ENCODE assay signal across 9 mouse cellular contexts in the genomic region with DNA sequence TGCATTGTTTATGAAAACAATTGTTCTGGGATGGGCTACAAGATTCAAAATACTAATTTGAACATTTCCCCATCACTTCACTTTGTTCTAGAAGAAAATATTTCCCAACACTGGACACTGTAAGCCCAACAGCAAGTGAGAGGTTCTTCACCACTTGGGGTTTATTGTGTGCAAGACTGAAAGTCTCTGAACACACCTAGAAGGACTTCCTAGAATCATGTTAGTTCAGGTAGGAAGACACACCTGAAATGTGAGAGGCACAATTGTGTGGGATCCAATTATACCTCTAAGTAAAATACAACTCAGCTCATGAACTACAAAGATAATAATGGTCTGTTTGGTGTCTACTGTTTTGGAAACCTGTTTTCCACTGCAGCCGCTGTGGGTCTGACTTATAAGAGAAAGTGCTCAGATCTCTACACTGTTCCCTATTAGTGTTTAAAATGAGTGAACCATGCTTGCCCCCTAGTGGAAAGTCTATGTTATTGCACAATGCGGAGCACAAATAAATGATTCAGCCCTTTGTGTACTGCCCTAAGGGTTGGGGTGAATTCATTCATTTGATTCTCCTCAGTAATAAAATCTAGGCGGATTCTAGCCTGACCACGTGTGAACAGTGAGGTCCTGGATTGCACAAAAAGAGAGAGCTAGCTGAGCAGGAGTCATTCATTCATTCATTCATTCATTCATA.
DNase-seq lines count a peak whose midpoint lies in the region; ATAC-seq lines count a peak whose summit lies in the region.
"Had no signal": no experiment of that assay in that cellular context is flagged by ENCODE, and none has a peak within 500 bp of the region (broad histone marks: within the 10 kb centered on the region; RNA-seq: fewer than 3 reads in every experiment).

No protein-coding gene starts in this region.

- no peaks in the 10 kb centered on the region for H3K9me3 ChIP-seq in forebrain, embryonic 11.5 days (ENCODE audit: control insufficient read depth, low read length)
- H3K9me3 ChIP-seq in forebrain, embryonic 10.5 days: no peaks in the 10 kb centered on the region
- H3K9me3 ChIP-seq in forebrain, embryonic 12.5 days: no peaks in the 10 kb centered on the region
- H3K9me3 ChIP-seq in limb, embryonic 13.5 days: no peaks in the 10 kb centered on the region
- H3K9me3 ChIP-seq in stomach, embryonic 14.5 days (ENCODE audit: control insufficient read depth, low read depth, low read length): no peaks in the 10 kb centered on the region
- H3K9me3 ChIP-seq: liver, embryonic 13.5 days had no signal

- no peak for DNase-seq in forebrain, embryonic 11.5 days (ENCODE audit: low spot score)
- DNase-seq in forebrain, embryonic 10.5 days (ENCODE audit: extremely low spot score, low spot score): no peak
- DNase-seq in right cerebral cortex, postnatal 25 days: peak; percentile 6
- no peak for DNase-seq in right cerebral cortex, adult 18-20 months
- no peak for DNase-seq in spleen, postnatal 14 days (ENCODE audit: low spot score in 2 of 2)
- DNase-seq: liver, embryonic 13.5 days had no signal

- WGBS in forebrain, embryonic 11.5 days: 7% methylated on average over 4 of the region's 4 CpGs
- WGBS in forebrain, embryonic 10.5 days: 8% methylated on average over 4 of the region's 4 CpGs
- WGBS in forebrain, embryonic 12.5 days: 6% methylated on average over 4 of the region's 4 CpGs
- WGBS in limb, embryonic 13.5 days: 6% methylated on average over 4 of the region's 4 CpGs
- 9% methylated on average over 4 of the region's 4 CpGs for WGBS in stomach, embryonic 14.5 days

- H3K27me3 ChIP-seq in forebrain, embryonic 11.5 days (ENCODE audit: control insufficient read depth, insufficient read depth, low read length): no peaks in the 10 kb centered on the region
- no peaks in the 10 kb centered on the region for H3K27me3 ChIP-seq in forebrain, embryonic 10.5 days (ENCODE audit: poor library complexity, severe bottlenecking)
- no peaks in the 10 kb centered on the region for H3K27me3 ChIP-seq in forebrain, embryonic 12.5 days
- H3K27me3 ChIP-seq in limb, embryonic 13.5 days: no peaks in the 10 kb centered on the region
- H3K27me3 ChIP-seq in stomach, embryonic 14.5 days (ENCODE audit: control insufficient read depth, insufficient read depth, low read length): no peaks in the 10 kb centered on the region
- H3K27me3 ChIP-seq: liver, embryonic 13.5 days had no signal

- H3K9ac ChIP-seq in forebrain, embryonic 11.5 days (ENCODE audit: low read length): no peak overlapping the region
- no peak overlapping the region for H3K9ac ChIP-seq in forebrain, embryonic 12.5 days
- H3K9ac ChIP-seq in limb, embryonic 13.5 days: no peak overlapping the region
- no peak overlapping the region for H3K9ac ChIP-seq in stomach, embryonic 14.5 days (replicated peaks; ENCODE audit: low read depth, low read length)
- H3K9ac ChIP-seq: liver, embryonic 13.5 days had no signal

- no peaks in the 10 kb centered on the region for H3K36me3 ChIP-seq in forebrain, embryonic 11.5 days (ENCODE audit: control insufficient read depth, insufficient read depth, low read length)
- H3K36me3 ChIP-seq in forebrain, embryonic 10.5 days (replicated peaks): no peaks in the 10 kb centered on the region
- no peaks in the 10 kb centered on the region for H3K36me3 ChIP-seq in forebrain, embryonic 12.5 days (replicated peaks)
- no peaks in the 10 kb centered on the region for H3K36me3 ChIP-seq in limb, embryonic 13.5 days
- H3K36me3 ChIP-seq in stomach, embryonic 14.5 days (ENCODE audit: control insufficient read depth, insufficient read depth, low read length): no peaks in the 10 kb centered on the region
- H3K36me3 ChIP-seq: liver, embryonic 13.5 days had no signal

- H3K4me2 ChIP-seq in forebrain, embryonic 11.5 days (ENCODE audit: low read depth, low read length, severe bottlenecking): no peak overlapping the region
- no peak overlapping the region for H3K4me2 ChIP-seq in forebrain, embryonic 12.5 days
- H3K4me2 ChIP-seq in limb, embryonic 13.5 days (replicated peaks): no peak overlapping the region
- no peak overlapping the region for H3K4me2 ChIP-seq in stomach, embryonic 14.5 days (replicated peaks; ENCODE audit: low read depth, low read length)
- H3K4me2 ChIP-seq: liver, embryonic 13.5 days had no signal

- no peak overlapping the region for H3K27ac ChIP-seq in forebrain, embryonic 11.5 days (ENCODE audit: low read depth, low read length)
- H3K27ac ChIP-seq in forebrain, embryonic 10.5 days: no peak overlapping the region
- no peak overlapping the region for H3K27ac ChIP-seq in forebrain, embryonic 12.5 days
- no peak overlapping the region for H3K27ac ChIP-seq in limb, embryonic 13.5 days
- no peak overlapping the region for H3K27ac ChIP-seq in stomach, embryonic 14.5 days (ENCODE audit: low read length)
- H3K27ac ChIP-seq: liver, embryonic 13.5 days had no signal

- H3K4me3 ChIP-seq in forebrain, embryonic 11.5 days (ENCODE audit: low read depth, low read length): no peak overlapping the region
- H3K4me3 ChIP-seq in forebrain, embryonic 10.5 days: no peak overlapping the region
- H3K4me3 ChIP-seq in forebrain, embryonic 12.5 days (replicated peaks): no peak overlapping the region
- H3K4me3 ChIP-seq in limb, embryonic 13.5 days: no peak overlapping the region
- no peak overlapping the region for H3K4me3 ChIP-seq in stomach, embryonic 14.5 days (ENCODE audit: low read depth, low read length)
- H3K4me3 ChIP-seq: liver, embryonic 13.5 days had no signal

- H3K4me1 ChIP-seq in forebrain, embryonic 11.5 days (replicated peaks; ENCODE audit: control insufficient read depth, insufficient read depth, low read length): no peaks in the 10 kb centered on the region
- no peaks in the 10 kb centered on the region for H3K4me1 ChIP-seq in forebrain, embryonic 10.5 days
- H3K4me1 ChIP-seq in forebrain, embryonic 12.5 days: no peaks in the 10 kb centered on the region
- H3K4me1 ChIP-seq in limb, embryonic 13.5 days: no peaks in the 10 kb centered on the region
- no peaks in the 10 kb centered on the region for H3K4me1 ChIP-seq in stomach, embryonic 14.5 days (ENCODE audit: control insufficient read depth, insufficient read depth, low read length)
- H3K4me1 ChIP-seq: liver, embryonic 13.5 days had no signal

- ATAC-seq in forebrain, embryonic 11.5 days (replicated peaks; ENCODE audit: low FRiP score): peak; percentile 87
- peak; percentile 92 for ATAC-seq in forebrain, embryonic 12.5 days (ENCODE audit: low FRiP score)
- peak; percentile 82 for ATAC-seq in limb, embryonic 13.5 days (ENCODE audit: low FRiP score, low read depth)
- ATAC-seq in stomach, embryonic 14.5 days (ENCODE audit: insufficient number of reproducible peaks, insufficient read depth, low FRiP score, low read depth): peak; percentile 77; the same call in 1 of the 2 replicates
